Mouse (Mus musculus): ENCODE data around the gene Mmp24. TPM values are rescaled to one million over a fixed set of nuclear protein-coding genes. Genes with fewer than 3 reads are reported as not detected.
"Not testable (repeated sequence)": the region's sequence is repeated elsewhere in the genome, so short reads cannot be mapped to it uniquely, and the experiment has no call there.

Gene Mmp24
- polyA plus RNA-seq (2011; ENCODE audit: insufficient read depth, insufficient read length, low read depth, missing spikeins), result 0.18 and 0.26 TPM in 2 replicates

DNA sequence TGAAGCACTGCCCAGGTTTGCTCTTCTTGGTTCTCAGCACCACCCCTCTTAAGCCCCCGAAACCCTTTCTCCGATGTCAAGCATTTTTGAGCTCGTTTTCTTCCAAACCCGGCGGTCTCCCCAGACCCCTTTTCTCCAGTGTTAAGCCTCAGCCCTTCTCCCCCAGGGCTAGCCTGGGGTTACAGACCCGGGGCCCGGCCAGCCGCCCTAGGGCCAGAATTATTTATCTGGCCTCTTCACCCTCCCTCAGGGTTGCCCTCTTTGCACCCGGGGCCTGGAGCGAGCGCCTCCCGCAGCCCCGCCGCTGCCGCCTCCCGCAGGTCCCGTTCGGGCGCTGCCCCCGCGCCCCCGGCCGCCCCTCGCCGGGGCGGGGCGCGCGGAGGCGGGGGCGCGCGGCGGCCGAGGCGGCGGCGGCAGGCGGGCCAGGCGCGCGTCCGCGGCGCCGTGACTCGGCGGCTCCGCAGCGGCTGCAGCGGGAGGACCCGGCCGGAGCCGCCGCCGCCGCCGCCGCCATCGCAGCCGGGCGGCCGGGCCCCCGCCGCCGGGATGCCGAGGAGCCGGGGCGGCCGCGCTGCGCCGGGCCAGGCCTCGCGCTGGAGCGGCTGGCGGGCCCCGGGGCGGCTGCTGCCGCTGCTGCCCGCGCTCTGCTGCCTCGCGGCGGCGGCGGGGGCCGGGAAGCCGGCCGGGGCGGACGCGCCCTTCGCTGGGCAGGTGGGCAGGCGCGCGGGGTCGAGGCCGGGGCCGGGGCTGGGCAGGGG, at the start of gene Mmp24:
Gene Mmp24, plus strand, starts transcription at position 416 of the 758 bp plus-strand sequence.
- no peak for TF ChIP-seq CTCF (IDR thresholded peaks at IDR 0.05; ENCODE audit: low read depth, low read length)
- Histone ChIP-seq H3K9ac (ENCODE audit: low read depth, poor library complexity, severe bottlenecking) (peak within 1 kb of the TSS; percentile 87), H3K27me3 (ENCODE audit: control insufficient read depth, insufficient read depth, low read length, poor library complexity, severe bottlenecking) (peaks cover 11% of the 10 kb centered on the region), H3K36me3 (ENCODE audit: control insufficient read depth, insufficient read depth, low read length, poor library complexity, severe bottlenecking) (no peaks in the 10 kb centered on the region), H3K9me3 (replicated peaks; ENCODE audit: control insufficient read depth, insufficient read depth, low read length, poor library complexity, severe bottlenecking) (no peaks in the 10 kb centered on the region), H3K4me1 (ENCODE audit: control insufficient read depth, insufficient read depth, low read length) (peaks cover 2% of the 10 kb centered on the region), H3K4me3 (ENCODE audit: low read depth, low read length) (peak within 1 kb of the TSS; percentile 65), H3K27ac (ENCODE audit: insufficient read depth, low read length) (no peak within 1 kb of the TSS)

DNA sequence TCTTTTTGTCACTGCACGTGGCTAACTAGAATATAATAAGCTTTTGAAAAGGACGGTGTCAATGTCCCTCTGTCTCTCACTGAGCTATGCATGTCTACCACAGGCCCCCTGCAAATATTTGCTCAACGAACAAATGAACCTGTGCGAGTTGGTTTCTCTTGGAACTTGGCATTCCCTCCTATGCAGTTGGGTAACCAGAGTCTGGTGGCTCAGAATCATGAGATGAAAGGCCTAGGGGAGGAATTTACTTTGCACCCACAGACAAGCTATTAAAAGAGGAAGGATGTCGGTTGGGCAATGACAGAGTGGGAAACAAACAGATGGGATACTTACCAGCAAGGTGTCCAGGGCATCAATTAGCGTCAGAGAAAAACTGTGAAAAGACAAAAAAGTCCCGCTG, 48.8 kb upstream of the Mmp24 start:
- H3K27ac ChIP-seq (ENCODE audit: insufficient read depth, low read length), result no peak overlapping the region
- H3K4me1 ChIP-seq (ENCODE audit: control insufficient read depth, insufficient read depth, low read length), result no peaks in the 10 kb centered on the region
- H3K36me3 ChIP-seq (ENCODE audit: control insufficient read depth, insufficient read depth, low read length, poor library complexity, severe bottlenecking), result no peaks in the 10 kb centered on the region; the same call in 1 of the 2 replicates
- no peak overlapping the region for H3K4me3 ChIP-seq (ENCODE audit: low read depth, low read length)
- no peak overlapping the region for H3K9ac ChIP-seq (ENCODE audit: low read depth, poor library complexity, severe bottlenecking)
- no peaks in the 10 kb centered on the region for H3K27me3 ChIP-seq (ENCODE audit: control insufficient read depth, insufficient read depth, low read length, poor library complexity, severe bottlenecking)
- H3K9me3 ChIP-seq (replicated peaks; ENCODE audit: control insufficient read depth, insufficient read depth, low read length, poor library complexity, severe bottlenecking), result no peaks in the 10 kb centered on the region
- no peak for TF ChIP-seq EP300 (IDR thresholded peaks at IDR 0.05; ENCODE audit: insufficient read depth, low read depth, low read length)
- TF ChIP-seq CTCF (IDR thresholded peaks at IDR 0.05; ENCODE audit: low read depth, low read length), result no peak
- TF ChIP-seq POLR2A (IDR thresholded peaks at IDR 0.05; ENCODE audit: insufficient read depth, low read length), result no peak

DNA sequence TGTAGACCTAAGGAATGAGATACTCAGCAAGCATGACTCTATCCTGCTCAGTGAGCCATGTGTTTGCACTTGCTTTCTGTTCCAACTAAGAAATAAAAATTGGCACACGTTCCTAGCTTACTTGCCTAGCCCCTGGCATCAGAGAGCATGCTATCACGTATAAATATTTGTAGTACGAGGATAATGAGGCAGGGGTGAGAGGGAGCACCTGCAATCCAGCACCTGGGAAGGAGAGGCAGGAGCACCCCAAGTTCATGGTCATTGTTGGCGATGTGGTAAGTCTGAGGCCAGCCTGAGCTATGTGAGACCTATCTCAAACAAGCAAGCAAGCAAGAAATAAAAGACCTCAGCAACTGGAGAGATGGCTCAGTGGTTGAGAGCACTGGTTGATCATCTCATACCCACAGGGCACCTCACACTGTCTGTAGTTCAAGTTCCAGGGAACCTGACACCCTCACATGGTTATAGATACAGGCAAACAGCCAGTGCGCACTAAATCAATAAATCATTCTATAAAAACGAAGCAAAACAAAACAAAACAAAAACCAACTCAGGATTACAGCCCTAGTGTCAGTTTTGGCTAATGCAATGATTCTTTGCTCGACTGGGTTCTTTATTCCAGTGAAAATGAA, 47.3 kb upstream of the Mmp24 start:
- Histone ChIP-seq H3K27ac (ENCODE audit: insufficient read depth, low read length) (no peak overlapping the region), H3K36me3 (ENCODE audit: control insufficient read depth, insufficient read depth, low read length, poor library complexity, severe bottlenecking) (no peaks in the 10 kb centered on the region), H3K9me3 (replicated peaks; ENCODE audit: control insufficient read depth, insufficient read depth, low read length, poor library complexity, severe bottlenecking) (no peaks in the 10 kb centered on the region), H3K4me1 (ENCODE audit: control insufficient read depth, insufficient read depth, low read length) (no peaks in the 10 kb centered on the region), H3K9ac (ENCODE audit: low read depth, poor library complexity, severe bottlenecking) (no peak overlapping the region), H3K27me3 (ENCODE audit: control insufficient read depth, insufficient read depth, low read length, poor library complexity, severe bottlenecking) (no peaks in the 10 kb centered on the region), H3K4me3 (ENCODE audit: low read depth, low read length) (no peak overlapping the region)
- no peak for TF ChIP-seq EP300 (IDR thresholded peaks at IDR 0.05; ENCODE audit: insufficient read depth, low read depth, low read length)
- TF ChIP-seq CTCF (IDR thresholded peaks at IDR 0.05; ENCODE audit: low read depth, low read length), result no peak

DNA sequence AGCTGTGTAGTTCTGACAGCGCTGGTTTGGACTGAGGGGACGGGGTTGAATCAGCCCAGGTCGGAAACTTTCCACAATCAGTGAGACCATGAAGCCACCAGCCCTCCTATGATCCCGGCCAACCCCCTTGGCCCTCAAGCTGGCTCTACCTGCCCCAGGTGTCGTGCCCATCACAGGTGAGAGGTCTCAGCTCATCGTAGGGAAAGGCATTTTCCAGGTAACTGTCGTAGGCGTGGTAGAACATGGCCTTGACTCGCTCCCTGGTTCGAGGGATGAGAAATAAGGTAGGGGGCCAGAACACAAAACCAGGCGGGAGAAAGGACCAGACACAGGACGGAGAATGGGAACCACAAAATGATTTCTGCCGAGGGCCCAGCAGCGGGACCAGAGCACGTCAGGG, 46.4 kb upstream of the Mmp24 start:
- no peak overlapping the region for H3K27ac ChIP-seq (ENCODE audit: insufficient read depth, low read length)

GRCm38 (mm10) chr2:155729158-155729645, 45.9 kb upstream of the Mmp24 start, which contains the start of gene Edem2:
TSS of gene Edem2 (minus strand) at chr2:155729475.
- H3K27ac ChIP-seq (ENCODE audit: insufficient read depth, low read length), result no peak within 1 kb of the TSS
- peak; percentile 73 for TF ChIP-seq POLR2A (IDR thresholded peaks at IDR 0.05; ENCODE audit: insufficient read depth, low read length)
- no peak for TF ChIP-seq CTCF (IDR thresholded peaks at IDR 0.05; ENCODE audit: low read depth, low read length)

More for the DNA sequence above, 46.4 kb upstream of the Mmp24 start:
- H3K27me3 ChIP-seq (ENCODE audit: control insufficient read depth, insufficient read depth, low read length, poor library complexity, severe bottlenecking), result no peaks in the 10 kb centered on the region
- H3K9ac ChIP-seq (ENCODE audit: low read depth, poor library complexity, severe bottlenecking), result peak overlapping the region; percentile 21
- H3K4me1 ChIP-seq (ENCODE audit: control insufficient read depth, insufficient read depth, low read length), result no peaks in the 10 kb centered on the region
- TF ChIP-seq EP300 (IDR thresholded peaks at IDR 0.05; ENCODE audit: insufficient read depth, low read depth, low read length) (no peak), CTCF (IDR thresholded peaks at IDR 0.05; ENCODE audit: low read depth, low read length) (no peak), POLR2A (IDR thresholded peaks at IDR 0.05; ENCODE audit: insufficient read depth, low read length) (no peak)
- H3K36me3 ChIP-seq (ENCODE audit: control insufficient read depth, insufficient read depth, low read length, poor library complexity, severe bottlenecking), result no peaks in the 10 kb centered on the region
- H3K4me3 ChIP-seq (ENCODE audit: low read depth, low read length), result peak overlapping the region; percentile 79
- no peaks in the 10 kb centered on the region for H3K9me3 ChIP-seq (replicated peaks; ENCODE audit: control insufficient read depth, insufficient read depth, low read length, poor library complexity, severe bottlenecking)

GRCm38 (mm10) chr2:155735080-155735479, 40.1 kb upstream of the Mmp24 start:
- H3K36me3 ChIP-seq (ENCODE audit: control insufficient read depth, insufficient read depth, low read length, poor library complexity, severe bottlenecking), result no peaks in the 10 kb centered on the region
- no peaks in the 10 kb centered on the region for H3K27me3 ChIP-seq (ENCODE audit: control insufficient read depth, insufficient read depth, low read length, poor library complexity, severe bottlenecking)
- H3K27ac ChIP-seq (ENCODE audit: insufficient read depth, low read length), result no peak overlapping the region
- H3K4me1 ChIP-seq (ENCODE audit: control insufficient read depth, insufficient read depth, low read length), result no peaks in the 10 kb centered on the region
- no peak overlapping the region for H3K4me3 ChIP-seq (ENCODE audit: low read depth, low read length)
- TF ChIP-seq POLR2A (IDR thresholded peaks at IDR 0.05; ENCODE audit: insufficient read depth, low read length), result no peak
- no peak for TF ChIP-seq CTCF (IDR thresholded peaks at IDR 0.05; ENCODE audit: low read depth, low read length)
- no peak for TF ChIP-seq EP300 (IDR thresholded peaks at IDR 0.05; ENCODE audit: insufficient read depth, low read depth, low read length)
- no peak overlapping the region for H3K9ac ChIP-seq (ENCODE audit: low read depth, poor library complexity, severe bottlenecking)
- H3K9me3 ChIP-seq (replicated peaks; ENCODE audit: control insufficient read depth, insufficient read depth, low read length, poor library complexity, severe bottlenecking), result no peaks in the 10 kb centered on the region

More at GRCm38 (mm10) chr2:155729158-155729645, 45.9 kb upstream of the Mmp24 start, which contains the start of gene Edem2:
- H3K27me3 ChIP-seq (ENCODE audit: control insufficient read depth, insufficient read depth, low read length, poor library complexity, severe bottlenecking), result no peaks in the 10 kb centered on the region
- H3K4me1 ChIP-seq (ENCODE audit: control insufficient read depth, insufficient read depth, low read length), result no peaks in the 10 kb centered on the region
- peak within 1 kb of the TSS; percentile 21 for H3K9ac ChIP-seq (ENCODE audit: low read depth, poor library complexity, severe bottlenecking)
- no peaks in the 10 kb centered on the region for H3K9me3 ChIP-seq (replicated peaks; ENCODE audit: control insufficient read depth, insufficient read depth, low read length, poor library complexity, severe bottlenecking)
- peak within 1 kb of the TSS; percentile 79 for H3K4me3 ChIP-seq (ENCODE audit: low read depth, low read length)
- no peaks in the 10 kb centered on the region for H3K36me3 ChIP-seq (ENCODE audit: control insufficient read depth, insufficient read depth, low read length, poor library complexity, severe bottlenecking)

- H3K27me3 ChIP-seq (ENCODE audit: control insufficient read depth, insufficient read depth, low read length, poor library complexity, severe bottlenecking); H3K27ac ChIP-seq (ENCODE audit: insufficient read depth, low read length); H3K4me1 ChIP-seq (ENCODE audit: control insufficient read depth, insufficient read depth, low read length); H3K9me3 ChIP-seq (replicated peaks; ENCODE audit: control insufficient read depth, insufficient read depth, low read length, poor library complexity, severe bottlenecking); H3K9ac ChIP-seq (ENCODE audit: low read depth, poor library complexity, severe bottlenecking); H3K4me3 ChIP-seq (ENCODE audit: low read depth, low read length); H3K36me3 ChIP-seq (ENCODE audit: control insufficient read depth, insufficient read depth, low read length, poor library complexity, severe bottlenecking): not testable (repeated sequence)
Observed at GRCm38 (mm10) chr2:155735766-155736165, 39.4 kb upstream of the Mmp24 start, which contains the start of gene Gm17581. TSS of gene Gm17581 (minus strand) at chr2:155735866.
